8 mouse cellular contexts compared by ENCODE assay signal in the genomic region with DNA sequence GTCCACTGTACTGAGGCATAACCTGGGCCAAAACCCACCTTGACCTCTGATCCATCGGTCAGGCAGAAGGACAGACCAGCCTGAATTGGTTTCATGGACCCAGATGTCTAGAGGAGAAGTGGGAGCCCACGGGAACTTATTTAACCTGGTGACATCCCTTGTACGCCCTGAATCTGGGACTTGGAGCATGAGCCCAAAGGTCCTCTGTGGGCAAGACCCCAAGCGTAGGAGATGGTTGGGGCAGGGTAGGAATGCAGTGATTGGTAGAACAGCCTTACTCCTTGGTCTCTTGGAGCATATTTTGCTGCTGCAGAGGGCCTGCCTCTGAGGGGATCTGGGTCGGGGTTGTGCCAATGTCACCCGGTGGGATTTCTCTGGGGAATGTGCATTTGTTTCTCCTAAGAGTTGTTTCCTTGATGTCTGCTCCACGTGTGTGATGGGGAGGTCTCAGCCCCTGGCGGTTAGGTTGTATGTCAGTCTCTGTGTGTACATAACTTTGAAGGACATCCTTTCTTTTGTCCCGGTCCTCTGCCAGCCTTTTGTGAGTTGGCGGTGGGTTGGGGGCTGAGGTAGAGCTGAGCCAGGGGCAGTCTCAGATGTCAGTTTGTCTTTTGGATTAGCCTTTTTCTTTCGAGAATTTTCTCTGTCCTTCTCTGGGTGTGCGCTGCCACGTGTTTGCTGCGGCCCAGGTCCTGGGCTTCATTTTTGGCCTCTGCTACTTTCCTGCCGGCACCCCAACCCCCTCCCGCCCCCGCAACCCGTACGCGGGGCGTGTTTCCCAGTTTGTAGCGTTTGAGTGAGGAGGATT. TPM values are rescaled to one million over a fixed set of nuclear protein-coding genes. Genes with fewer than 3 reads are reported as not detected.
DNase-seq lines count a peak whose midpoint lies in the region; ATAC-seq lines count a peak whose summit lies in the region.
"Had no signal": no experiment of that assay in that cellular context is flagged by ENCODE, and none has a peak within 500 bp of the region (broad histone marks: within the 10 kb centered on the region; RNA-seq: fewer than 3 reads in every experiment).

No protein-coding gene starts in this region.

- 3% methylated on average over 22 of the region's 22 CpGs for WGBS in kidney, embryonic 14.5 days
- WGBS in embryonic facial prominence, embryonic 12.5 days = 4% methylated on average over 22 of the region's 22 CpGs
- 3% methylated on average over 22 of the region's 22 CpGs for WGBS in intestine, embryonic 15.5 days
- 3% methylated on average over 22 of the region's 22 CpGs for WGBS in neural tube, embryonic 12.5 days

- no peak overlapping the region for H3K9ac ChIP-seq in kidney, embryonic 14.5 days (ENCODE audit: low read depth, low read length)
- peak overlapping the region; percentile 19; the same call in 1 of the 2 replicates for H3K9ac ChIP-seq in embryonic facial prominence, embryonic 12.5 days
- no peak overlapping the region for H3K9ac ChIP-seq in intestine, embryonic 15.5 days
- no peak overlapping the region for H3K9ac ChIP-seq in neural tube, embryonic 12.5 days

- no peak overlapping the region for H3K27ac ChIP-seq in kidney, embryonic 14.5 days (ENCODE audit: low read depth, low read length)
- H3K27ac ChIP-seq in embryonic facial prominence, embryonic 12.5 days = no peak overlapping the region
- no peak overlapping the region for H3K27ac ChIP-seq in intestine, embryonic 15.5 days
- no peak overlapping the region for H3K27ac ChIP-seq in neural tube, embryonic 12.5 days

- H3K36me3 ChIP-seq in kidney, embryonic 14.5 days (ENCODE audit: control insufficient read depth, insufficient read depth, low read length) = no peaks in the 10 kb centered on the region
- H3K36me3 ChIP-seq in embryonic facial prominence, embryonic 12.5 days = no peaks in the 10 kb centered on the region
- no peaks in the 10 kb centered on the region for H3K36me3 ChIP-seq in intestine, embryonic 15.5 days
- no peaks in the 10 kb centered on the region for H3K36me3 ChIP-seq in neural tube, embryonic 12.5 days
- H3K36me3 ChIP-seq: G1E had no signal

- DNase-seq in kidney, postnatal 14 days = no peak
- DNase-seq in thymus, postnatal 14 days = no peak
- DNase-seq in natural killer cell, adult 2 months (ENCODE audit: low spot score in 2 of 2) = no peak

- peaks cover 5% of the 10 kb centered on the region; the same call in 1 of the 2 replicates for H3K4me1 ChIP-seq in kidney, embryonic 14.5 days (ENCODE audit: control insufficient read depth, insufficient read depth, low read length)
- H3K4me1 ChIP-seq in embryonic facial prominence, embryonic 12.5 days = peaks cover 16% of the 10 kb centered on the region
- H3K4me1 ChIP-seq in intestine, embryonic 15.5 days (replicated peaks) = peaks cover 23% of the 10 kb centered on the region
- peaks cover 20% of the 10 kb centered on the region for H3K4me1 ChIP-seq in neural tube, embryonic 12.5 days

- peak overlapping the region; percentile 35; the same call in 1 of the 2 replicates for H3K4me3 ChIP-seq in kidney, embryonic 14.5 days (ENCODE audit: low read length)
- peak overlapping the region; percentile 51 for H3K4me3 ChIP-seq in embryonic facial prominence, embryonic 12.5 days
- H3K4me3 ChIP-seq in intestine, embryonic 15.5 days (replicated peaks) = peak overlapping the region; percentile 32; the same call in 1 of the 2 replicates
- H3K4me3 ChIP-seq in neural tube, embryonic 12.5 days = peak overlapping the region; percentile 18; the same call in 1 of the 2 replicates

- peaks cover 100% of the 10 kb centered on the region for H3K27me3 ChIP-seq in kidney, embryonic 14.5 days (ENCODE audit: control insufficient read depth, insufficient read depth, low read length)
- H3K27me3 ChIP-seq in embryonic facial prominence, embryonic 12.5 days = peaks cover 100% of the 10 kb centered on the region
- peaks cover 100% of the 10 kb centered on the region for H3K27me3 ChIP-seq in intestine, embryonic 15.5 days (replicated peaks)
- peaks cover 100% of the 10 kb centered on the region for H3K27me3 ChIP-seq in neural tube, embryonic 12.5 days (replicated peaks)

- no peaks in the 10 kb centered on the region for H3K9me3 ChIP-seq in kidney, embryonic 14.5 days (ENCODE audit: control insufficient read depth, low read length)
- no peaks in the 10 kb centered on the region for H3K9me3 ChIP-seq in embryonic facial prominence, embryonic 12.5 days
- no peaks in the 10 kb centered on the region for H3K9me3 ChIP-seq in intestine, embryonic 15.5 days
- H3K9me3 ChIP-seq in neural tube, embryonic 12.5 days = no peaks in the 10 kb centered on the region

- ATAC-seq in kidney, embryonic 14.5 days (ENCODE audit: low FRiP score, low TSS enrichment) = no peak
- ATAC-seq in embryonic facial prominence, embryonic 12.5 days (ENCODE audit: insufficient number of reproducible peaks, insufficient read depth, low FRiP score, low TSS enrichment) = no peak
- no peak for ATAC-seq in intestine, embryonic 15.5 days
- ATAC-seq in neural tube, embryonic 12.5 days (ENCODE audit: low FRiP score, low read depth) = no peak

- H3K4me2 ChIP-seq in kidney, embryonic 14.5 days (replicated peaks; ENCODE audit: low read depth, low read length) = peak overlapping the region; percentile 47; the same call in 1 of the 2 replicates
- peak overlapping the region; percentile 57 for H3K4me2 ChIP-seq in embryonic facial prominence, embryonic 12.5 days (replicated peaks)
- H3K4me2 ChIP-seq in intestine, embryonic 15.5 days (replicated peaks) = peak overlapping the region; percentile 58
- H3K4me2 ChIP-seq in neural tube, embryonic 12.5 days (replicated peaks) = 0 out of 2 replicates have a peak overlapping the region, but pooled peaks have one; percentile 48

RNA-seq across cellular contexts. Expression of a gene that starts 2.1 kb away (rescaled TPM):
- not detected in 2 replicates for polyA plus RNA-seq in kidney, embryonic 14.5 days (2014; fragmentation: Nextera tagmentation; extraction: Ambion mirVana)
- 11.1 and 17.3 TPM in 2 replicates for polyA plus RNA-seq in embryonic facial prominence, embryonic 12.5 days (2016; fragmentation: Nextera tagmentation; extraction: Ambion mirVana)
- 0.09 and 0.18 TPM in 2 replicates for polyA plus RNA-seq in intestine, embryonic 15.5 days (2015; fragmentation: Nextera tagmentation; extraction: Ambion mirVana)
- 10.0 and 18.2 TPM in 2 replicates for polyA plus RNA-seq in neural tube, embryonic 12.5 days (2016; fragmentation: Nextera tagmentation; extraction: Ambion mirVana)
- polyA plus RNA-seq: G1E had no signal
